Mouse (Mus musculus) stomach, embryonic 14.5 days (tissue): Measurements from ENCODE around the gene Stard13. TPM values are rescaled to one million over a fixed set of nuclear protein-coding genes. Genes with fewer than 3 reads are reported as not detected.

ENCODE experiments used
- ATAC-seq: fragments of 200-750 bp; cut with Nextera tagmentation; 2 replicates; pipeline ENCODE4 v1.8.0; 2017; ENCODE audit warnings: low read depth, moderate TSS enrichment; ENCODE audit not compliant: insufficient number of reproducible peaks, insufficient read depth, low FRiP score
- H3K27ac ChIP-seq: fragments of 300-500 bp; sonication (generic); 2 replicates; pipeline ENCODE4 v1.5.1; 2014; ENCODE audit warnings: mild to moderate bottlenecking, low read length, moderate library complexity, mixed read lengths
- H3K27me3 ChIP-seq: fragments of 300-500 bp; sonication (generic); 2 replicates; pipeline ENCODE4 v1.6.1; 2014; ENCODE audit warnings: low read length, control low read depth, mixed read lengths; ENCODE audit not compliant: control insufficient read depth, insufficient read depth
- H3K36me3 ChIP-seq: fragments of 300-500 bp; sonication (generic); 2 replicates; pipeline ENCODE4 v1.6.1; 2014; ENCODE audit warnings: mild to moderate bottlenecking, control low read depth, low read length, moderate library complexity, mixed read lengths; ENCODE audit not compliant: control insufficient read depth, insufficient read depth
- H3K4me1 ChIP-seq: fragments of 300-500 bp; sonication (generic); 2 replicates; pipeline ENCODE4 v1.6.1; 2014; ENCODE audit warnings: low read length, control low read depth, mixed read lengths; ENCODE audit not compliant: control insufficient read depth, insufficient read depth
- H3K4me2 ChIP-seq: fragments of 300-500 bp; sonication (generic); replicated peaks from 2 replicates; pipeline ENCODE4 v1.6.1; 2014; ENCODE audit warnings: low read depth, low read length, control low read depth
- H3K4me3 ChIP-seq: fragments of 300-500 bp; sonication (generic); 2 replicates; pipeline ENCODE4 v1.5.1; 2014; ENCODE audit warnings: low read depth, low read length, control low read depth
- H3K9ac ChIP-seq: fragments of 300-500 bp; sonication (generic); replicated peaks from 2 replicates; pipeline ENCODE4 v1.6.1; 2014; ENCODE audit warnings: low read depth, mild to moderate bottlenecking, control low read depth, low read length, moderate library complexity, mixed read lengths
- H3K9me3 ChIP-seq: fragments of 300-500 bp; sonication (generic); 2 replicates; pipeline ENCODE4 v1.6.1; 2016; ENCODE audit warnings: low read depth, low read length, control low read depth; ENCODE audit not compliant: control insufficient read depth
- WGBS: fragments of 180-500 bp; shearing (Covaris S2); extraction: QIAGEN DNeasy Blood & Tissue Kit; methylation state at CpG from one replicate; pipeline ENCODE4 v1.1.7; 2014; 5-methylcytosine and 5-hydroxymethylcytosine counted together
- polyA plus RNA-seq: library from polyadenylated mRNA; unstranded; fragments of >200 nt; fragmentation: Nextera tagmentation; extraction: Ambion mirVana; gene quantifications from 2 replicates; pipeline ENCODE4 v1.2.1, GENCODE M21; 2014

The Stard13 gene
- polyA plus RNA-seq, 1 experiment from 2014 or later, result 14.1 TPM

DNA sequence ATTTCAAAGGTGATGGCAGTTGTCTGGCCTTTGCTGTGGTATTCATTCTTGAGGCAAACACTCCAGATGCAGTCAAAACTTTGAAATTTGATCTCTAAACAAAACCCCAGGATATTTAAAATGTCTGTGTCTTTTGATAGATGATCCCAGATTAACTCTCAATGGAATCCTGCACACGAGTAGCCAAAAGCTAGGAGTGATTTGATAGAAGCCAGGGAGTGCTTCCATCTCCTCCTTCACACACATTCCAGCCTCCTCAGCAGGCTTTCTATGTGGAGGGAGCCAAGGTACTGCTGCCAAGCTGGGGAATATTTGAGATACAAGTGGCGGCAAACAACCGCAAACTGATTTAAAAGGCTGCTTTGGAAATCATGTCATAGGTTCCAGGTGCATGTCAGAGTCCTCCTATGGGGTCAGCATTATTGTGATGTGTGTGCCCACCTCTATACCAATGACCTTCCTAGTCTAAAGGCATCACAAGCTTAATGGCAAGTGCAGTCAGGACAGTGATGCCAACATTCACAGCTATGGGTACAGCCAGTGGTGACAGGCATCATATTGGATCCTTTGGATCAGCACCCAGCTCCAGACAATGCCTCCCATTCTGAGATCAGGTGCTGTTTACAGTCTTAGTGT, 39.6 kb downstream of the Stard13 start:
- no peak for ATAC-seq
- Histone ChIP-seq H3K27ac (no peak overlapping the region), H3K4me2 (no peak overlapping the region), H3K9ac (no peak overlapping the region), H3K4me3 (no peak overlapping the region), H3K36me3 (no peaks in the 10 kb centered on the region), H3K4me1 (peaks cover 33% of the 10 kb centered on the region), H3K27me3 (no peaks in the 10 kb centered on the region), H3K9me3 (no peaks in the 10 kb centered on the region)
- WGBS, result 48% methylated on average over 3 of the region's 3 CpGs

DNA sequence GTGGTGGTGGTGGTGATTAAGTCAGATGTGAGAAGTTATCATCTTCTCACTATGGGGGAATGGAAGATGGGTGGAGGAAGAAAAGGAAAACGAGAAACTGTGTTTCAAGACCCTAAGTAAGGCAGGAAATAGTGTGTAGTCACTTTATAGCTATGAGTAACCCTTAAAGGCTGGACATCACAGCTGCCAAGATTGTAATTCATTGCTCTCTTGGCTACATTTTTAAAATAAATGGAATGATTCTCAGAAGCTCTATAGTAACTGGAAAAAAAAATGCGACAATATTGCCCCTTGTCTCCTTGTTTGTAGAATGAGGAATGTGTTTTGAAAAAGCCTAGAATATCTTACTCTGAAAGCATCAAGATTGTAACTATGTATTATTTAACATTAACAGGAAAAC, 41.4 kb downstream of the Stard13 start:
- no peaks in the 10 kb centered on the region for H3K27me3 ChIP-seq
- peaks cover 28% of the 10 kb centered on the region for H3K4me1 ChIP-seq
- 73% methylated on average over 2 of the region's 2 CpGs for WGBS
- H3K27ac ChIP-seq, result no peak overlapping the region
- H3K9ac ChIP-seq, result no peak overlapping the region
- no peak overlapping the region for H3K4me3 ChIP-seq
- ATAC-seq, result no peak
- H3K4me2 ChIP-seq, result no peak overlapping the region
- no peaks in the 10 kb centered on the region for H3K9me3 ChIP-seq
- H3K36me3 ChIP-seq, result no peaks in the 10 kb centered on the region

DNA sequence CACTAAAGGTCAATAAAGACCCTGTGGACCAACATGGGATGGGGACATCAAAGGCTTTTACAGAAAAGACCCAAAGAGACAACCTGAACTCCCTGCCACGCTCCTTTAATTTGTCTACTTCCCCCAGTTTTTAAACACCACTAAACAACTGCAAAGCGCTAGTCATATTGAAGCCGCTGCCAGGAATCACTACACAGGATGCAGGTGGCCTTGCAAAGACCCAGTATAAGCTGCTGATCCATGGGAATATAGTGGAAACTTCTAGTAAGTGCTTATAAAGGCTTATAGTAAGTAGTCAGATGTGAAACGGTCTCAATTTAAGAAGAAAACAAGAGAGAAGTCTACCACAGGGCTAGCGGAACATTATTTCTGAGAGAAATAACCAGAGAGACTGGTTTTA, 42.9 kb downstream of the Stard13 start:
- 63% methylated on average over 5 of the region's 5 CpGs for WGBS
- ATAC-seq, result no peak
- Histone ChIP-seq H3K9ac (no peak overlapping the region), H3K4me2 (no peak overlapping the region), H3K27ac (no peak overlapping the region), H3K27me3 (no peaks in the 10 kb centered on the region), H3K4me3 (no peak overlapping the region), H3K9me3 (no peaks in the 10 kb centered on the region), H3K4me1 (peaks cover 19% of the 10 kb centered on the region; the same call in 1 of the 2 replicates), H3K36me3 (no peaks in the 10 kb centered on the region)

- ATAC-seq, result peak; percentile 94
- peak overlapping the region; percentile 85 for H3K4me2 ChIP-seq
- 2% methylated on average over 27 of the region's 27 CpGs for WGBS
These were observed 43.8 kb downstream of the Stard13 start for GRCm38 (mm10) chr5:151189789-151190378.

GRCm38 (mm10) chr5:151189321-151189720, 44.3 kb downstream of the Stard13 start:
- H3K9ac ChIP-seq, result peak overlapping the region; percentile 48; the same call in 1 of the 2 replicates
- peak overlapping the region; percentile 68 for H3K4me3 ChIP-seq
- no peaks in the 10 kb centered on the region for H3K27me3 ChIP-seq
- H3K9me3 ChIP-seq, result no peaks in the 10 kb centered on the region
- H3K36me3 ChIP-seq, result no peaks in the 10 kb centered on the region
- 6% methylated on average over 3 of the region's 3 CpGs for WGBS
- peaks cover 17% of the 10 kb centered on the region; the same call in 1 of the 2 replicates for H3K4me1 ChIP-seq
- no peak for ATAC-seq
- H3K4me2 ChIP-seq, result peak overlapping the region; percentile 85
- H3K27ac ChIP-seq, result no peak overlapping the region

More at GRCm38 (mm10) chr5:151189789-151190378, 43.8 kb downstream of the Stard13 start:
- Histone ChIP-seq H3K27ac (peak overlapping the region; percentile 33), H3K4me1 (peaks cover 19% of the 10 kb centered on the region; the same call in 1 of the 2 replicates), H3K27me3 (no peaks in the 10 kb centered on the region), H3K9ac (peak overlapping the region; percentile 48), H3K36me3 (no peaks in the 10 kb centered on the region), H3K4me3 (peak overlapping the region; percentile 68), H3K9me3 (no peaks in the 10 kb centered on the region)

GRCm38 (mm10) chr5:151188659-151189058, 45.0 kb downstream of the Stard13 start:
- peaks cover 13% of the 10 kb centered on the region; the same call in 1 of the 2 replicates for H3K4me1 ChIP-seq
- peak overlapping the region; percentile 68; the same call in 1 of the 2 replicates for H3K4me3 ChIP-seq
- WGBS, result 70% methylated on average over 6 of the region's 6 CpGs

GRCm38 (mm10) chr5:151187336-151187735, 46.3 kb downstream of the Stard13 start:
- H3K4me2 ChIP-seq, result no peak overlapping the region
- peaks cover 13% of the 10 kb centered on the region; the same call in 1 of the 2 replicates for H3K4me1 ChIP-seq
- H3K9me3 ChIP-seq, result no peaks in the 10 kb centered on the region
- no peaks in the 10 kb centered on the region for H3K27me3 ChIP-seq
- H3K36me3 ChIP-seq, result no peaks in the 10 kb centered on the region
- no peak overlapping the region for H3K9ac ChIP-seq
- H3K27ac ChIP-seq, result no peak overlapping the region
- 71% methylated on average over 11 of the region's 11 CpGs for WGBS
- no peak for ATAC-seq
- no peak overlapping the region for H3K4me3 ChIP-seq

More at GRCm38 (mm10) chr5:151188659-151189058, 45.0 kb downstream of the Stard13 start:
- Histone ChIP-seq H3K4me2 (peak overlapping the region; percentile 85), H3K9me3 (no peaks in the 10 kb centered on the region), H3K9ac (no peak overlapping the region), H3K36me3 (no peaks in the 10 kb centered on the region), H3K27me3 (no peaks in the 10 kb centered on the region), H3K27ac (no peak overlapping the region)
- ATAC-seq, result no peak

DNA sequence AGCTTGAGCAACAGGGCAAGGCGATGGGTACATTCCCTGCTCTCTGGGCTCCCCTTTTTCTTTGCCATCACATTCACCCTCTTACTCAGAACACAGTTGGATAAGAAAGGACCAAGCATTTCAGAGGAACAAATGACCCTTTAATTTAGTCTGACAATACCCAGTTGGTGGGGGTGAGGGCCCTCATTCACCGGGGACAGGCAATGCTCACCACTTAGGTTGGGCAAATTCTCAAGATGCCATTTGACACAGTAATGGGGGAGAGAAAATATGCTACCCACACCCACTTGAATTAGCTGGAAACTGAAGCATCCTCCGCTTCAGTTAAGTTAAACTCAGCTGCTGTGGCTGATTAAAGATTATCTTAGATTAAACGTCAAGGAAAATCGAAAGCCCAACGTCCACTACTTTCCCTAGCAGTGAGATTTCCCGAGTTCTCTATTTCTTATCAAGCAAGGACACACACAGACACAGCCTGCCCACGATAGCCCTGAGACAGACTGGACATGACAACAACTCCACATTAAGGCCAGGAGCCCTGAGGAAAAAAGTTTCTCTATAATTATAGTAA, 48.3 kb downstream of the Stard13 start:
- Histone ChIP-seq H3K4me2 (no peak overlapping the region), H3K27me3 (no peaks in the 10 kb centered on the region), H3K9ac (no peak overlapping the region), H3K4me3 (no peak overlapping the region), H3K9me3 (no peaks in the 10 kb centered on the region), H3K4me1 (peaks cover 6% of the 10 kb centered on the region; the same call in 1 of the 2 replicates), H3K36me3 (no peaks in the 10 kb centered on the region), H3K27ac (no peak overlapping the region)
- 65% methylated on average over 8 of the region's 8 CpGs for WGBS
- no peak for ATAC-seq
